In genomic region chr5:89251806-89252205, GRCm38 (mm10) we compare ENCODE assay signal across 30 mouse cellular contexts.
DNase-seq lines count a peak whose midpoint lies in the region; ATAC-seq and TF ChIP-seq lines count a peak whose summit lies in the region.
"Had no signal": no experiment of that assay in that cellular context is flagged by ENCODE, and none has a peak within 500 bp of the region (broad histone marks: within the 10 kb centered on the region; RNA-seq: fewer than 3 reads in every experiment).

No protein-coding gene starts in this region.

- H3K4me2 ChIP-seq in hindbrain, embryonic 12.5 days (replicated peaks) = no peak overlapping the region
- H3K4me2 ChIP-seq: embryonic facial prominence, embryonic 13.5 days; embryonic facial prominence, embryonic 15.5 days; forebrain, embryonic 12.5 days had no signal

- no peaks in the 10 kb centered on the region for H3K4me1 ChIP-seq in hindbrain, embryonic 12.5 days
- H3K4me1 ChIP-seq: embryonic facial prominence, embryonic 13.5 days; embryonic facial prominence, embryonic 15.5 days; forebrain, embryonic 10.5 days; forebrain, embryonic 12.5 days had no signal

- no peaks in the 10 kb centered on the region for H3K36me3 ChIP-seq in hindbrain, embryonic 12.5 days
- H3K36me3 ChIP-seq: embryonic facial prominence, embryonic 13.5 days; embryonic facial prominence, embryonic 15.5 days; forebrain, embryonic 10.5 days; forebrain, embryonic 12.5 days; G1E had no signal

- H3K9me3 ChIP-seq in hindbrain, embryonic 12.5 days (replicated peaks) = no peaks in the 10 kb centered on the region
- H3K9me3 ChIP-seq: embryonic facial prominence, embryonic 13.5 days; embryonic facial prominence, embryonic 15.5 days; forebrain, embryonic 10.5 days; forebrain, embryonic 12.5 days had no signal

- 79% methylated on average over 5 of the region's 5 CpGs for WGBS in hindbrain, embryonic 12.5 days

- no peaks in the 10 kb centered on the region for H3K27me3 ChIP-seq in hindbrain, embryonic 12.5 days
- H3K27me3 ChIP-seq: CH12.LX; embryonic facial prominence, embryonic 13.5 days; embryonic facial prominence, embryonic 15.5 days; forebrain, embryonic 12.5 days; Patski had no signal

- H3K9ac ChIP-seq in hindbrain, embryonic 12.5 days = no peak overlapping the region
- H3K9ac ChIP-seq: embryonic facial prominence, embryonic 13.5 days; embryonic facial prominence, embryonic 15.5 days; forebrain, embryonic 12.5 days had no signal

- no peak for DNase-seq in frontal cortex, postnatal 14 days (ENCODE audit: low spot score in 2 of 2)
- DNase-seq in frontal cortex, postnatal 36 days (ENCODE audit: low spot score in 2 of 2) = peak; percentile 13 to 24
- no peak for DNase-seq in frontal cortex, postnatal 10 days (ENCODE audit: low spot score in 2 of 2)
- peak; percentile 10 to 28 for DNase-seq in left cerebral cortex, postnatal 36 days (ENCODE audit: low spot score in 2 of 2)
- DNase-seq in left cerebral cortex, adult 2 months (ENCODE audit: extremely low spot score in 1 of 2, low spot score in 2 of 2) = no peak
- DNase-seq in brain, adult 2 months (ENCODE audit: low read depth, low spot score) = peak; percentile 56
- DNase-seq: adrenal gland, adult 8-10 months; adrenal gland, postnatal 14 days; adrenal gland, postnatal 36 days; B cell, adult 2 months; cerebellum, adult 11 months; cerebellum, adult 18-20 months; cerebellum, adult 8-10 months; cerebellum, adult 9-11 months; cerebellum, postnatal 14 days; cerebellum, postnatal 36 days; embryo, embryonic 11 days had no signal

- TF ChIP-seq CTCF in left cerebral cortex, adult 2 months (IDR thresholded peaks at IDR 0.05) = no peak

- peak; percentile 89 for ATAC-seq in frontal cortex, adult (ENCODE audit: low TSS enrichment)
- ATAC-seq in hindbrain, embryonic 12.5 days (ENCODE audit: low FRiP score) = no peak
- ATAC-seq: activated CD4-positive, CD25-positive, alpha-beta regulatory T cell, adult 4 months; CD4-positive, CD25-positive, alpha-beta regulatory T cell, adult 4 months; forebrain, embryonic 14.5 days; Patski had no signal

- H3K4me3 ChIP-seq in left cerebral cortex, adult 2 months = no peak overlapping the region
- no peak overlapping the region for H3K4me3 ChIP-seq in hindbrain, embryonic 12.5 days
- H3K4me3 ChIP-seq: embryonic facial prominence, embryonic 13.5 days; embryonic facial prominence, embryonic 15.5 days; erythroblast, embryonic 14.5 days; forebrain, embryonic 10.5 days; forebrain, embryonic 12.5 days had no signal

- intact Hi-C loops in left cerebral cortex, postnatal 36 days (cut with DNase I) = no loop called here
- intact Hi-C loops in left cerebral cortex, adult 2 months (cut with DNase I) = no loop called here

- H3K27ac ChIP-seq in left cerebral cortex, adult 2 months = no peak overlapping the region
- no peak overlapping the region for H3K27ac ChIP-seq in hindbrain, embryonic 12.5 days
- H3K27ac ChIP-seq: embryonic facial prominence, embryonic 13.5 days; embryonic facial prominence, embryonic 15.5 days; forebrain, embryonic 10.5 days; forebrain, embryonic 12.5 days had no signal

Comparison
In these comparisons a context has a peak if more than half of its experiments do, and no peak if none do; other contexts are left out.
1. DNase-seq: peak in frontal cortex, postnatal 36 days (2 of 2), left cerebral cortex, postnatal 36 days (2 of 2) and brain, adult 2 months (single experiment); none in frontal cortex, postnatal 14 days (0 of 2), frontal cortex, postnatal 10 days (0 of 2) and left cerebral cortex, adult 2 months (0 of 2).